Mouse (Mus musculus) lung, postnatal 14 days (tissue): ENCODE results near the gene Phkb.

ENCODE experiments used
- DNase-seq: peaks from one replicate; pipeline ENCODE4 v3.0.0; 2021

The Phkb gene

GRCm38 (mm10) chr8:85958391-85958790 lies 117.6 kb downstream of the Phkb start:
- no peak for DNase-seq

DNA sequence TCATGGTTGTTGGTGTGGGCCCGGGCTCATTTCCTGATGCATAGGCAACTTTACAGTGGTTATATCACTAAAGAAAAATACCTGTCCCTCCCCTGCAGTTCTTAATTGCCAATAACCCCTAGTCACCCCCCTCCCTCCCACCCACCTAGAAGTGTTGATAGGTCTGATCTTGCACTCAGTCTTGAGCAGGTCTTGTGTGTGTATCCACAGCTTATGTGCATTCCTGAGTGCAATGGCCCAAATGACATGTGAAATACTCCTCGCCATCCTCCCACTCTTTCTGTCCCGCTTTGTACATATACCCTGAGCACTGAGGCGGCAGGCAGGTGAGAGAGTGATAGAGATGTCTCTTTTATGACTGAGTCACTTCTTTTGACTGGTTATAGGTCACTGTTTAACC lies 119.1 kb downstream of the Phkb start:
- DNase-seq, result no peak

GRCm38 (mm10) chr8:85977588-85978077 lies 136.9 kb downstream of the Phkb start:
- peak; percentile 7 for DNase-seq

DNA sequence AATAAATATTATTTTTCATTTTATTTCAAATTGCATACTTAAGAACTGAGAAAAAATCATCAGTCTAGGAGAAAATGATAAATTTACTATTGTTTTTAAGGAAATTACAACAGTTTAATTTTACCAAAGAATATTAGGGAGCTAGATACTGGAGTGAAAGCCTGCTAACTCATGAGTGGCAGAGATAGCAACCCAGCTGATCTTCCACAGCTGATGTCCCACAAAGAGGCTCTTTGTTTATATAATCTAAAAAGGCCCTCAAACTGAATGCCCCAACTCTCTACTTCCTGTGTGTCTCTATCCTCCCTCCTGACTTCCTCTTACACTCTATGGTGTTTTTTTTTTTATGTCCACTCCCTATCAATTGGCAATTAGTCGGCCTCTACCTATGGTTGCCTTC lies 152.2 kb downstream of the Phkb start:
- no peak for DNase-seq

DNA sequence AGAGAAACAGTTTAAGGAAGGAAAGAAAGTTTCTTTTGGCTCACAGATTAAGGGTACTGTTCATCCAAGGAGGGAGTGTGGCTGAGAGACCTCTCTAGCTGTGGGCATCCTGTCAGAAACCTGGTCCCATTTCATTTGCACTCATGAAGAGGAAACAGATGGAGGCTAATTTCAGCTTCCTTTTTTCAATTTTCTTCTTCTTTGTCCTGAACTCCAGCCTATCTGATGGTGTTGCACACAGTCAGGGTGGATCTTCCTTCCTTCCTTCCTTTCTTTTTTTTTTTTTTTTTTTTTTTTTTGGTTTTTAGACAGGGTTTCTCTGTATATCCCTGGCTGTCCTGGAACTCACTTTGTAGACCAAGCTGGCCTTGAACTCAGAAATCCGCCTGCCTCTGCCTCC lies 152.9 kb downstream of the Phkb start:
- no peak for DNase-seq

DNA sequence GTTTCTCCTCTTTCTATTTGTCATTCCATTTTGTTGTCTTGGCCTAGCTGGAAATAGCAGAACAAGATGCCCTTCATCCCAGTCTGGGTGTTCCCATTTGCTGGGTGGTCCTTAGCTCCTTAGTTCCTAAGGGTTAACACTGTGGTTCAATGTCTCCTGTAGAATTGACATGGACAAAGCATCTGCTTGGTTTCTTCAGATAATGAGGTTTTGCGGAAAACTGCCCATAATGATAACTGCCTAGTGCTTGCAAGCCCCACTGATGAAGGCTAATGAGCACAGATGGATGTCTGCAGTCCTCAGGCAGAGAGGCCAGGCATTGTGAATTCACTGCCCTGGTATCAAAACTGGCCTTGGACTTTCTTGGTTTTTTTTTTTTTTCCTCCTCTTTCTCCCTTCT lies 155.2 kb downstream of the Phkb start:
- DNase-seq, result no peak

- DNase-seq, result no peak
Measured at GRCm38 (mm10) chr8:86006485-86006884, 165.7 kb downstream of the Phkb start.

GRCm38 (mm10) chr8:86016806-86017205 lies 176.0 kb downstream of the Phkb start:
- no peak for DNase-seq

- DNase-seq, result no peak
Measured at GRCm38 (mm10) chr8:86028646-86029312, 188.0 kb downstream of the Phkb start.

DNA sequence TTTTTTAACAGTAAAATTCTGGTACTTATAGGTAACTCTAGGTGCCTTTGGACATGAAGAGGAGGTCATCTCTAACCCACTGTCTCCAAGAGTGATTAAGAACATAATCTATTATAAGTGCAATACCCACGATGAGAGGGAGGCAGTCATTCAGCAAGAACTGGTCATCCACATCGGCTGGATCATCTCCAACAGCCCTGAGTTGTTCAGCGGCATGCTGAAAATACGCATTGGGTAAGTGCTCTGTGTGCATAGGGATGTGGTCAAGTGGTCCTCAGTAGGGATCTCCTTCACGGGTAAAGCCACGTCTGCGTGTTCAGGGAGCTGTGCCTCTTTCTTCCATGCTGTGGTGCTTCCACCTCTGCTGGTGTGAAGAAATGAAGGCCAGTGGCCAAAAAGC lies 188.7 kb downstream of the Phkb start:
- DNase-seq, result no peak

DNA sequence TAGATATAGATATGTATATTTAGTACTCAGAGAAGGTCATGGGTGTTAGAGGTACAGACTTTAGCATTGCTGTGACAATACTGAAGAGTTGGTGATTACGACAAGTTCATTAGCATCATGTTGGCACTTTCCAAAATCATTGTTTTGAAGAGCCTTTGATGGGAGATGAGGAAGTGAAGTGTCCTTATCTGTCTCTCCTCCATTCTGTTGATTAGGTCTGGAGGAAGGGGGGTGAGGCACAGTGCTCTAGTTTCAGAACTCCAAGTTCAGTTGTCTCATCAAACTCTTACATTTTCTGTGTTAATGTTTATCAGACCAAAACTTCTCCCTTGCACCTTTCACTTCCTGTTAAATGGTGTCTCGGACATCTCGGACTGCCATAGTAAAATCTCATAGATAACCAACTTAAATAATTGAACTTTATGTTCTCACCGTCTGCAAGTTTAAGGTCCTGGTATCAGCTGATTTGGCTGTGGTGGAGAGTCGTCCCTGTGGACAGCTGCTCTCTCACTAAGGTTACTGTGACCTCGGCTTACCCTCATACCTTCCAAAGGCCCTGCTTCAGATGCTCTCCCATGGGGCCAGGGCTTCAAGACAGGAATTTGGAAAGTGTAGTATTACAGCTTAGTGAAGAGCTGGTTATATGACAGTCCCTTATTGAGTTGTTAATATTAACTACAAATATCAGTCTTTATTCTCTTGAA lies 194.1 kb downstream of the Phkb start:
- no peak for DNase-seq

DNA sequence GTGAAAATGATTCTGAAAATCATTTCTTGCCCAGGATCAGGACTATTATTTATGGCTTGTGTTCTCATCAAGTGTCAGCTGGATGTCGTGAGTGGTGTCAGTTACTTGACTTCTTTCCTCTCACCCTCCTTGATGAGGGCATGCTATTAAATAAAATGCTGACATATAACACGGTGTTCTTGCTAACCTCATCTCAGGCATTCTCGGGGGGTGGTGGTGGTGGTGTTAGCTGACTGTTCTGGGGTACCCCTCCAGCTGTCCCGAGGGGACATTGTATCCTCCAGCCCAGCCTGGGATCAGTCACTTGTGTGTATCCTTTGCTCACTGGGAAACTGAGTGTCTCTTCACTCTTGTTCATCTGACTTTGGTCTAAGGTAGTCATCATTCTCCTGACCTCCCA lies 194.6 kb downstream of the Phkb start:
- no peak for DNase-seq

GRCm38 (mm10) chr8:86038462-86038861 lies 197.7 kb downstream of the Phkb start:
- DNase-seq, result no peak

GRCm38 (mm10) chr8:86042049-86042448 lies 201.3 kb downstream of the Phkb start:
- no peak for DNase-seq

DNA sequence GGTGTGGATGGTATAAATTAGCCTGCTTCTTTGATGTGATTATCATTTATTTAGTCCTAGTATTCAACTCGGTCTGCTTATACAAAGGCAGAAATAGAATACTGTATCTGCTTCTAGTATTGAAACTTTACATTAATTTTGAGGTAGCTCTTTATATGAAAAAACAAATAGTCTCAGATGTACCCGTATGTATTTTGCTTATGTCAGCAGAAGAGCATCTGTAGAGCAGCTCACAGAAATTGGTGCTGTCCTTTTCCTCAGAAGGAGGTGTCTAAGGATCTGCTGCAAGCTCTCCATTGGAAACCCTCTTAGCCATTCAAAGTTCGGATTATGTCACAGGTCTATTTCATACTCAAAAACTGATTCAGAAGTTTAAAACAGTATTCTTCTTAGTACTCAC lies 210.1 kb downstream of the Phkb start:
- DNase-seq, result no peak

GRCm38 (mm10) chr8:86052003-86052402 lies 211.2 kb downstream of the Phkb start:
- no peak for DNase-seq

DNA sequence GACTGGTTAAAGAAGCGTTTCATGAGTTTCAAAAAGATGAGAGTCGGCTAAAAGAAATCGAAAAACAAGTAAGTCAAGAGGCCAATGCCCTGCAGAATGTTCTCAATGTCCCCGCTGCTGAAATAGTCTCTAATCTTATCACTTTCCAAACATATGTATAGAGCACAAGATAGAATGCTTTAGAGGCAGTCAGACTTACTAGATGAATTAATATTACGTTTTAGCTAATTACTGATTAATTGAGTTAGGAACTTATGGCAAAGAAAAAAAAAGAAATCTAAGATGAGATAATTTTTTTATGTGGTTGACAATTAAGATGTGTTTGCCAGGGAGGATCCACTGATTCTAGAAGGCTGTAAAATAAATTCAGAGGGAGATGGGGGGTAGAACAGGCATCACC lies 217.9 kb downstream of the Phkb start:
- no peak for DNase-seq

GRCm38 (mm10) chr8:86059130-86059529 lies 218.4 kb downstream of the Phkb start:
- DNase-seq, result no peak

DNA sequence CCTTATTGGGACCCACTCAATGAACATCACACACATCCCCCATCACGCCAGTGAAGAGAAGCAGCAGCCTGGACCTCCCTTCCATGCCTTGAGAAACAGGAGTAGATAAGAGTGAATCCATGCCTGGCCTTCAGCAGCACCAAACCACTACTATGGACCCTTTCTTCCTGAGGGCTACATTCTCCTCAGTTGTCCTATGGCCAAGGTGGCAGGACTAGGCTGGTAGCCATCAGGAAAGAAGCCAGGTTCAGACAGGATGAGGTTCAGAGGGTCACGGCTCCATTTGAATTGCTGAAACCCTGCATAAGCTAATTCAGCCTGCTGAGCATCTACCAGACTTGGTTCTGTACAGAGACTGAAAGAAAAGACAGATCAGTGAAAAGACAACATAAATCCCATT lies 222.7 kb downstream of the Phkb start:
- DNase-seq, result no peak

DNA sequence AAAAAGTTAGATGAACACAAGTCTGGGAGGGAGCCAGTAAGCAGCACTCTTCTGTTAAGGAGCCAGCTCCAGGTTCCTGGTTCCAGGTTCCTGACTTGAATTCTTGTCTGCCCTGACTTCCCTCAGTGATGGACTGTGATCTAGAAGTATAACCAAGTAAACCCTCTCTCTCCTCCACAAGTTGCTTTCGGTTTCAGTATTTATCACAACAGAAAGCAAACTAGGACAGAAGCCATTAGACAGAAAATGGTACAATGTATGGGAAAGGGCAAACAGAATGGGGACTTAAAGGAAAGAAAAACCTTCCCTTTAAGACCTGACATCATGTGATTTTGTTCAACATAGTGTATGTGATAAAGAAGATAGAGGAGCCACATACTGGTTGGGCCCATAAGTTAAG lies 238.7 kb downstream of the Phkb start:
- DNase-seq, result no peak

- DNase-seq, result peak; percentile 34
Measured at GRCm38 (mm10) chr8:86083346-86083745, 242.6 kb downstream of the Phkb start.

DNA sequence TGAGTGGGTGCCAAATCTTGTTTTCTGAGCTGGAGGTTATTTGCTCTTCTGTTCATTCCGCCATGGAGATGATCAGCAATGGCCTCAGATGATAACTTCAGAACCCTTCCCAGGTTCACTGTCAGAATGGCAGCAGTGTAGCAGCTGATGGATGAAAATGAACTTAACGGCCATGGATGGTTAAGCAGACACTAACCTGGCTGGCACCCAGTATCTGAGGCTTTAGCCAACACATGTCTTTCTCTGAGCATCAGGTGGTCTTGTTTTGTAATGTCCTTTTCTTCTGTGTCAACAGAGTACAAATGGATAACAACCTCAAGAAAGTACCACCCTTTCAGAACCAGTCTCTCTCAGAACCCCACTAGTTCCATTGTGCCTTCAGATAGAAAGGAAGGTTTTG lies 246.0 kb downstream of the Phkb start:
- no peak for DNase-seq

DNA sequence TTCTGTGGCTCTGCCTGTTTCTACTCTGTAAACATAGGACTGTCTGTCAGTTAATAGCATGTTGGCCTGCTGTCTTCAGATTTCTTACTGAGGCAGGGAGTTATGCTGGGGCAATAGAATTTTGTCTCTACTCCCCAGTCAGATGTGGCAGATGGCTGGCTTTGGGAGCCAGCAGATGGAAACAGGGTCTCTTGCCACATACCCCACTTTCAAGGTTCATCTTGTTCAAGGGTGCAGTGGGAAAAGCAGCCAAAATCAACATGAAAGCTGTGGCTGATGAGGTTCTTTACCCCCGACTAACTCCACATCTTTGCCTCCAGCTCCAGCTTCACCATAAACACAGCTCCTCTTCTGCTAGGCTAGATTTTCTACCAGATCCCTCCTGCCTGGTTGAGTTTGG lies 246.7 kb downstream of the Phkb start:
- no peak for DNase-seq

- DNase-seq, result no peak
Measured at GRCm38 (mm10) chr8:86090666-86091065, 249.9 kb downstream of the Phkb start.
